Mouse (Mus musculus) naive thymus-derived CD4-positive, alpha-beta T cell, adult 5 months (primary cell): Measurements from ENCODE around the gene 4930507D05Rik. TPM values are rescaled to one million over a fixed set of nuclear protein-coding genes. Genes with fewer than 3 reads are reported as not detected.

Experiments used
- polyA plus RNA-seq: library from polyadenylated mRNA; unstranded; fragments of 100-300 nt; shearing (Covaris generic); gene quantifications from one replicate; pipeline ENCODE4 v1.2.1, GENCODE M21; 2017

4930507D05Rik gene
- 0.39 TPM for polyA plus RNA-seq

GRCm38 (mm10) chr10:62449364-62450279 lies at the start of gene 4930507D05Rik, which contains the start of gene Supv3l1:
Gene 4930507D05Rik (plus strand): TSS chr10:62449489.
Gene Supv3l1 (minus strand): TSS chr10:62449738.

GRCm38 (mm10) chr10:62422255-62422654 lies 27.0 kb upstream of the 4930507D05Rik start, which contains the start of gene Hkdc1:
Gene Hkdc1 (minus strand): TSS chr10:62422491.

GRCm38 (mm10) chr10:62486618-62487415 lies 37.5 kb downstream of the 4930507D05Rik start, which contains the start of gene Vps26a:
Gene Vps26a (minus strand): TSS chr10:62486805.

Other genes with a start within 250 kb of the 4930507D05Rik start
- gene Tspan15, start 218.2 kb upstream of the 4930507D05Rik start, polyA plus RNA-seq = not detected
- gene Tacr2, start 197.1 kb upstream of the 4930507D05Rik start, polyA plus RNA-seq = not detected
- 83.3 TPM for gene Hk1, start 69.6 kb upstream of the 4930507D05Rik start, polyA plus RNA-seq
- gene Hkdc1, start 27.0 kb upstream of the 4930507D05Rik start, polyA plus RNA-seq = not detected
- 23.0 TPM for gene Supv3l1, start 249 bp downstream of the 4930507D05Rik start, polyA plus RNA-seq
- 55.5 TPM for gene Vps26a, start 37.3 kb downstream of the 4930507D05Rik start, polyA plus RNA-seq
- gene Srgn, start 78.0 kb downstream of the 4930507D05Rik start, polyA plus RNA-seq = 1,308 TPM
- 28.4 TPM for gene Kif1bp, start 129.0 kb downstream of the 4930507D05Rik start, polyA plus RNA-seq
- gene Ddx21, start 152.8 kb downstream of the 4930507D05Rik start, polyA plus RNA-seq = 62.1 TPM
- 186 TPM for gene Ddx50, start 201.7 kb downstream of the 4930507D05Rik start, polyA plus RNA-seq